Mouse (Mus musculus): ENCODE data around the gene Hpca.

The Hpca gene

DNA sequence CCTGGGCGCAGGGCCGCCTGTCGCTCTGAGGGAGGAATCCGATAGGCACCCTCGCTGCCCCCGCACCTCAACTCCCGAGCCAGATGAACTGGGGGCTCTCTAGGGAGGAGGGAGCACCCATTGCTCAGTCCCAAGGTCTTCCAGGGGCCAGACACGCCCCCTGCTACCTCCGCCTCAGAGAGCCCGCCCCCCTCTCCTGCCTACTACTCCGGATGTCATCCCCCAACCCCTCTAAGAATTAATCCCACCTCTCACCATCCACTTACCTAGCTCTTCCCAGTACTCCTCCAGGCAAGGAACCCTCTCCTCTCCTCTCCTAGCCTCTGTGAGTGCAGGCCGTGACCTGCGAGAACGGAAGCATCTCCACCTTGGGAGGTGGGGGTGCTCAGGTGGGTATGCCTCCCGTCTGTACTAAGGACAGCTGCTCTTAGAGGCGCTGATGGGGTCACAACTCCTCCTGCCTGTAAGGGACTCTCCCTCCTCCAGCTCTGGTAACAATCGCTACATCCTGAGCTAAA, at the start of gene Hpca:
TSS of gene Hpca (minus strand) at position 468 of the 518 bp plus-strand sequence.
- no peak for DNase-seq

DNA sequence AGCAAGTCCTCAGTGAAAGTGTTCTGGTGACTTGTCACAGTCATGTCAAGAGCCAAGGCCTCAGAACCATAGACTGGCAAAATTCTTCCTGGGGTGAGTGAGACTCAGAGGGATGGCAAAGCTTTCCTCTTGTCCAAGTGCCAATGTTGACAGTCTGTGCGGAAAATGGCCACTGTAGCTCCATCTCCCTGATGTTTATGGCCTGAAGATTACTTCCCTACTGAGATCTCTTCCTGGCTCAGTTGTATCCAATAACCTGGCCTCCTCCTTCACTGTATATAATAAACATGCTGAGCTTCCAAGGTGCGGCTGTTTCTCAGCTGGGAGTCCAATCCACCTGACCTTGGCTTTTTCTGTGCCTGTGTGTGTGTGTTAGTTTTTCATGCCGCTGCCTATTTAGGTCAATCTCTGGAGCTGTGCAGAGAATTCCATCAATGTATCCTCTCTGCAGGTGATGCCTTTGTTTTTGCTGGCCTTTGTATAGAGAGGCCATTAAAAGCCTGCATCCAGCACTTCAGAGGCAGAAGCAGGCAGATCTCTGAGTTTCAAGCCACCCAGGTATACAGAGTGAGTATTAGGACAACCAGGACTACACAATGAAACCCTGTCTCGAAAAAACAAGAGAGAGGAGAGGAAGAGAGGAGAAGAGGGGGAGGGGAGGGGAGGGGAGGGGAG, 39.9 kb upstream of the Hpca start:
- DNase-seq = no peak

DNA sequence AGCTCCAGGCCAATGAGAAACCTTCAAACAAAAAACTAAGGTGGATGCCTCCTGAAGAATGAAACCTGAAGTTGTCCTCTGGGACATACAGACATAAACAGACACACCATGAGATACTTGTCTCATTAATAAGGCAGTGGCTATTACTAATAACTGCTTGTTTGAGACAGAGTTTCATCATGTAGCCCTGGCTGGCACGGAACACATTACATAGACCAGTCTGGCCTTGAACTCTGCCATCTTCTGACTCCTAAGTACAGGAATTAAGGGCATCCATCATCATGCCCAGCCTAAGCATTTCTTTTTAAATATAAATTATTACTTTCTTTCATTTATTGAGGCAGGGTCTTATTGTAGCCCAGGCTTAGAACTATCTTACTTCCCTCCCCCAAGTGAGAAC, 39.2 kb upstream of the Hpca start:
- DNase-seq = no peak

DNA sequence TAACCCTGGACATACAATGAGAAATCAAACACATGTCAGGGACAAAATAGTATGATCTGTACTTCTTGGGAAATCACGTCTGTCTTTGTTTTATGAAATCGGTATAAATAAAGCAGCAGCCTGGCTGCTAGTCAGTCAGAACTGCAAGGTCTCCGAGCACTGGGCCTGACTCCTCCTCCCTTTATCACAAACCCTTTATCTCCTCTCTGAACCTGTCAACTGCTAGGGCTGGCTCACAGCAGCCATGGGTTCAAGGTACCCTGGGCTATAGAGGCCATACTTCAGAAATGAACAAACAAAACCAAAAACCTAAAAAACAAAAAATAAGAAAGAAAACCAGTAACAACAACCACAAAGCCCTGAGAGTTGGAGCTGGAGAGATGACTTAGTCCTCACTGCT, 36.7 kb upstream of the Hpca start:
- no peak for DNase-seq

GRCm38 (mm10) chr4:129157541-129157940, 35.7 kb upstream of the Hpca start:
- DNase-seq = no peak

DNA sequence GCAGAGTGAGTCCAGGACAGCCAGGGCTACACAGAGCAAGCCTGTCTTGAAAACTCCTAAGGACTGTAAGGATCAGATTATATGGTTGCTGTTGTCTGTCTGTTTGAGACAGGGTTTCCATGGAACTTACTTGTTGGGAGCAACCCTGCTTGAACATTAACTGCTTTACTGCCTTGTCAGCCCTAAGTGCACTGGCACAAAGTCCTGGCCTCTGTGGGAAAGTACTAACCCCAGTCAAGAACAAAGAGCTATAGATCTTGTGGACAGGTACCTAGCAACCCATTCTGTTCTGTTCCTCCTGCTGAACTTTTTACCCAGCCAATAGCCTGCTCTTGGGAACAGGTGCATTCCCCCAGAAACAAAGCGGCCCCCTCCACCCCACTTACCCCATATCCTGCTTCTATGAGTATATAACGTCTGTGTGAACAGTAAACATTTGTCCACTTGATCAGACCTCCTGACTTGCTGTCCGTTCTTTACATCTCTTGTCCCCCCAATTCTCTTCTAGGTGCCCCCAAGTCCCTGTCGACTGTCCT, 29.5 kb upstream of the Hpca start:
- DNase-seq = peak; percentile 46 to 52

- no peak for DNase-seq
These were observed 27.5 kb upstream of the Hpca start for GRCm38 (mm10) chr4:129149321-129149720.

DNA sequence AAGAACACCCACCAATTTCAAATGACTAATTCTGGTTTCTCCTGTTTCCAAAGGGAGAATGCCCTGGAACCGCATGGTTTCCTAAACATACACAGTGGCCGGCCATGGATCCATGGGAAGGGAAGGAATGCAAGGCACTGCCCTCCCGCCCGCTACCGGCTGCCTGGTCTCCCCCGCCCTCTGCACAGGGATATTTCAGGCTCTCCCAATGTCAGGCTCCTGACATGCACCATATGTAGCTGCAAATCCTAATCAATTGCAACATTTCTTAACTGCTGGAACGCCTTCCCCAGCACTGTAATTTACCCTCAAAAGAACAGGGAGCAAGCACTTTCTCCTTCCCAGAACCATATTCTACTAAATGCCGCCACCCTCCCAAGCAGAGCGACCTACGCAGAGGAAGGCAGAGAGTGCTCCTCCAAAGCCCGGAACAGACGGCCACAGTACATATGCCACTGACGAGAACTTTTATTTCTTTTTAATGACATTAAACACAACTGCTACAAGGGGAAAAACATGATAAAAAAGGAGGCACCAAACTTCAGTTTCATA, 25.8 kb upstream of the Hpca start:
- no peak for DNase-seq

DNA sequence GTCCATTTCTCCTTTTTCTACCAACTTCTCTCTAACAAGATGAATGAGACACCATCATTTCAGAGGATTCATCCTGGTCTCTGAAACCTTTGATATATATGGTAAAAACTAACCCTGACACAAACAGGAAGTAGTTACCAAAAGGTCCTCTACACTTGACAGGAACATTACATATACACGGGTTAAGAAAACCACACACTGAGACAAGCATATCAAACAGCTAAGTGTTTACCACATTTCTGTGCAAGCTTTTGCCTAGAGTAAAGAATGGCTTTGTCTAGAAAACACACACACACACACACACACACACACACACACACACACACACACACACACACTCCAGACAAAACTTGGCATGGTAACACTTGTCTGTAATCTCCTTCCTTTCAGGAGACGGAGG, 24.6 kb upstream of the Hpca start:
- DNase-seq = no peak

GRCm38 (mm10) chr4:129145943-129146342, 24.1 kb upstream of the Hpca start:
- no peak for DNase-seq

- no peak for DNase-seq
These were observed 23.6 kb upstream of the Hpca start for GRCm38 (mm10) chr4:129145411-129145810.

- no peak for DNase-seq
These were observed 22.8 kb upstream of the Hpca start for GRCm38 (mm10) chr4:129144401-129145367.

DNA sequence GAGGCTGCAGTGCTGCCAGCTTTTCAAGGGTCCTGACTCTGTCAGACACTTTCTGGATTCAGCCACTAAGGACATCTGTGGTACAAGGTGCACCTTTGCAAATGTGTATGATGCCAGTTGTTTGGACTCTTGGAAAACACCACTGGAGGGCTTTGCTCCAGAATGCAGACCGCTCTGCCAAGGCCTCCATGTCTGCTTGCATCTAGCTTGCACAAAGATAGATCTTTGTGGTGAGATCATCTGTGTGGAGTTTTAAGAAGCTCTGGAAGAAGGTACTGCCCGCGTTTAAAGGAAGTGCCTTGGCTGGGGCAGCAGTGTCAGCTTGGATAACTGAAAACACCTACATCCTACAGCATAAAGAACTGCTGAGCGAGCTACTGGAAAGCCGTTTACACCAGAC, 21.7 kb upstream of the Hpca start:
- no peak for DNase-seq

DNA sequence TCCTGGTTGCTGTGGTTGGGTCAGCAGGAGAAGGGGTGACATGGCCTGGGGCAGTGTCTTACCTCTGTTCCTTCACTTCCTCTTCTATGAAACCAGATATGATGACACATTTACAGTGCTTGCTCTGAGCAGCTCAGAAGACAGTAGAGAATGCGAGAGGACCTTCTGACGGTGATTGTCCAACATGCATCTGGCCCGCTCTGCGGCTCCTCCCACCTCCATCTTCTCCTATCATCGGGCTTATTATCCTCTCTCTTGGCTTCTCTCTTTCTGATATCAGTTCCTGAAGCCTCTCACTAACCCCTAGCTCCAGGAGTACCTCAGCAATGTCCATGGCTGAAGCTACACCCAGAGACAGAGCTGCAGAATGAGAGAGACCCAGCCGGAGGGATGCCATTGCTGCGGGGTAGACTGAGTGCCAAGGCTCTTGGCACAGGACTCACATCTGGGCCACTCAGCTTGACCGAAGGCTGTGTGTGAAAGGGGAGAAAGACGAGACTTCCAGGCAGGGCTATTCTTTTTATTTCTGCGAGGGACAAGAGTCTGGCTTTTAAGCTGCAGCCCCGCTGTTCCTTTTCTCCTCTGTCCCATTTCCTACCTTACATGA, 20.7 kb upstream of the Hpca start:
- DNase-seq = no peak

DNA sequence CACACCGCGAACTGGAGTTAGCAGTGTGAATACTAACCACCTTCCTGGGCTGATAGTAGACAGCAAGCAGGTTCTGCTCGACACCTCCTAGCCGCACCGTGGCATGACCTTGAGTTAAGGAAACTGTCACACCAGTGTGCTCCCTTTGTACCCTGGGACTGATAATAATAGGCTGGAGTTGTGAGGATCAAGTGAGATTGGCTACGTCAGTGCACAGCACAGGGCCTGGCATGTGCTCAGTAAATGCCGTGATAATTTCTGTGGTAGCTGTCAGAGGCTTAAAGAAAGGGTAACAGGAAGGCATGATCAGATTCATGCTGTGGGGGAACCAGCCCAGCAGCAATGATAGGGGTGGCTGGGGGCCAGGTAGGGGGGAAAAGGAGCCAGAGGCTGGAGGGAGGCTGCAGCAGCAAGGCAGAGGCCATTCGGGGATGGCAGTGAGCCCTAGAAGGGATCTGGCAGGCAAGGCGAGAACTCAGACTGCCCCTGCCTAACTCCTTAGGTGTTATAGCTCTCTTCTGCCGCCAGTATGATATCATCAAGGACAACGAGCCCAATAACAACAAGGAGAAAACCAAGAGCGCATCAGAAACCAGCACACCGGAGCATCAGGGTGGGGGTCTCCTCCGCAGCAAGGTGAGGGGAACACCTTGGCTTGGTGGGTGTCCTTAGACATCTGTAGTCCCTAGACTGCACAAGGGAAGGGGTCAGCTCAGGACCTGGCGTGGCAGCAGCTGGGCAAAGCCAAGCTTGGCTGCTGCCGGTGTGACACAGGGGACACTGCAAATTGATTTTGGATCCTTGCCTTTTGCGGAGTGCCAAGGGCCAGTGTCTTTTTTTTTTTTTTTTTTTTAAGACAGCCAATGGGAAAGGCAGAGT, 20.0 kb upstream of the Hpca start:
- DNase-seq = no peak

DNA sequence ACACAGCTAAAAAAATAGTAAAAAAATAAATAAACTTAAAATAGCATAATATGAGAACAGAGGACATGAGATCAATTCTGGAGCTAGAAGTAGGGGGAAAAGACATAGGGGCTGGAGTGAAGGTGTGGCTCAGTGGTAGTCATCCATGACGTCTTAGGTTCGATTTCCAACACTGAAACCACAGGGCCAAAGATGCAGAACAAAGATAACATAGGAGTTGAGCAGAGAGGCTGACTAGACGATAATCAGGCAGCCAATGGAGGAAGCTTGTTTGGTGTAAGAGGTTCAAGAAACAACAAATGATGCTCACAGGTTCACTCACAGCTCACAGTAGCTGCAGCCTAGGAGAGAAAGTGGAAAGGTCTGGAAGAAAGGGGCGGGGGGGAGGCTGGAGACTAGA, 19.0 kb upstream of the Hpca start:
- no peak for DNase-seq

GRCm38 (mm10) chr4:129139642-129140041, 17.8 kb upstream of the Hpca start:
- DNase-seq = no peak

DNA sequence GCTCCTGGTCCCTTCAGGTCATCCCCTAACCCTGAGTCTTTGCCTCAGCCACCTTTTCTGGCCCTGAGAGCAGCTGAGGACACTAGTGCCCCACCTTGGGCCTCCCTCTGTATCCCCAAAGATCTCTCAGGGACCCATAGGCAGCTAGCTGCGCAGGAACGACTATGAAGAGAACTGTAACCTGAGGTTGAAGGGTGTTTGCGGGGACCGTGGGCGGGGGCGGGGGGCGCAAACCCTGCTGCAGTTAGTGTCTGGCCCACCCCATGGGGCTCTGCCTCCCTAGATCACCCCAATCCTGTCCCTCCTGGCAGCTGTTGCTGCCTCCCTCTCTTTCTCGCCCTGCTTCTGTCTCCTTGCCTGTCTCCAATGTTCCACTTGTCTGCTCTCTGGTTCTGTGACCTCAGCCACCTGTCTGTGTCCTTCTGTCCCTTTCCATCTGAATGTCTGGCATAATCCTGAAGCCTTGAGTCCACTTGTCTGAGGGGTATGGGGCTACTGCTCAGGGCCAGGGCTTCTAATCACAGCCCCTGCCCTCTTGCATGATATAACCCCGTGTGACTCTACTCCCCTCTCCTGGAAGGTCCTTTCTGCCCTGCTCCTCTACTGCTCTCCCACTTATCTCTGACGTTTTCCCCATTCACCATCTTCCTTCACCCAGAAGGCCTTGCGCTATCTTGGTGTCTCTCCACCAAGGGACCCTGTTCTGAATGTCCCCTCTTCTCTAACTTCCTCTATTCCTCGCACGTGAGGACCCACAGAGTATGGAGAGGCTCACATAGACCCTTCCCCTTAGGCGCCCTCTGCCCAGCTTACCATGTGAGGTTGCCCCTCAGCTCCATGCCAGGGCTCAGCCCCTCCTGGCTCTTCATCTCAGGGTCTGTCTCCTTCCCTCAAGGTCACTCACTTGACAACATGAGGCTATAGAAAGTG, 15.8 kb upstream of the Hpca start:
- no peak for DNase-seq

DNA sequence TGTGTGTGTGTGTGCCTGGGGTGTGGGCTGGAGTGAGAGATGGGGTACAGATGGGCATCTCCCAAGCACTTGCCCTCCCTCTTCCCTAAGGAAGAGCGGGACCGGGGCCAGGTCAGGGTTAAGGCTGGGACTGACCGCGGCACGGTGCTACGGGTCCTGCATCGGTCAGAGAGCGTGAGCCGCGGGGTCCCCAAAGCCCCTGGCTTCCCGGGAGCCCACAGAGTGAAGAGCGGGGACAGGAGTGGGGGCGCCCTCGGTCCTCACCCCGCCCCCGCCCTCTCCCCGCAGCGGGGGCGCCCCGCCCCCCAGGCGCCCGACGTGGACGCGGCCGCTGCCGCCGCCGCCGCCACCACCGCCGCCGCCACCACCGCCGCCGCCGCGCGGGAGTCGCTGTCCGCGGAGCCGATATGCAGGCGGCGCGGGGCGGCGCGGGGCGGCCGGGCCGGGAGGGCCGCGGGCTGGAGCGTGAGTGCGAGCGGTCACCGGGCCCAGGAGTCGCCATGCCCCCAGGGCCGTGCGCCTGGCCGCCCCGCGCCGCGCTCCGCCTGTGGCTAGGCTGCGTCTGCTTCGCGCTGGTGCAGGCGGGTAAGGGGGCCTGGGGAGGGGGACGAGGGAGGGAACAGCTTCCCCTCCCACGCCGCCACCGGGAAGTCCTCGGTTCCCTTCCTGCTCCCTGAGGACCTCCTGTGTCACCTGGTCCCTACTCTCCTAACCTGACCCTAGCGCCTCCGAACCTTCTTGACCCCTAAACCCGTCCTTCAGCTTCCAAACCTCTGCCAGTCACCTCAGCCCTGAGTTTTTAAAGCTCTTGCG, 14.9 kb upstream of the Hpca start, which contains the start of gene Fndc5:
TSS of gene Fndc5 (plus strand) at position 421 of the 813 bp plus-strand sequence.
- no peak for DNase-seq

- no peak for DNase-seq
These were observed 14.3 kb upstream of the Hpca start for GRCm38 (mm10) chr4:129136189-129136578.

Data from kidney, adult 8-10 months (tissue).